Mouse (Mus musculus): ENCODE data around the gene Slc34a3.
A peak's percentile ranks its signal among the peaks of the same experiment; 100 is the strongest.

GRCm38 (mm10) chr2:25278928-25279882 lies 45.0 kb upstream of the Slc34a3 start:
- TF ChIP-seq CTCF (conservative IDR thresholded peaks at IDR 0.05 in 1 of 2, IDR thresholded peaks at IDR 0.05 in 1 of 2; ENCODE audit: low read depth in 2 of 2, low read length in 2 of 2) (peak; percentile 80 to 99), GABPA (IDR thresholded peaks at IDR 0.05; ENCODE audit: insufficient replicate concordance, low read depth, low read length) (no peak), E2F4 (IDR thresholded peaks at IDR 0.05; ENCODE audit: insufficient replicate concordance, low read depth, low read length) (no peak), EP300 (IDR thresholded peaks at IDR 0.05; ENCODE audit: low read length) (no peak), NRF1 (IDR thresholded peaks at IDR 0.05; ENCODE audit: low read depth, low read length) (no peak), MXI1 (IDR thresholded peaks at IDR 0.05; ENCODE audit: low read depth, low read length) (no peak), RAD21 (IDR thresholded peaks at IDR 0.05; ENCODE audit: low read depth, low read length) (peak; percentile 71), MAZ (IDR thresholded peaks at IDR 0.05; ENCODE audit: low read depth, low read length) (no peak), ZC3H11A (IDR thresholded peaks at IDR 0.05; ENCODE audit: low read depth, low read length) (no peak), SIN3A (IDR thresholded peaks at IDR 0.05; ENCODE audit: low read length) (no peak), JUND (conservative IDR thresholded peaks at IDR 0.05; ENCODE audit: low read depth, low read length) (no peak), UBTF (IDR thresholded peaks at IDR 0.05; ENCODE audit: low read depth, low read length) (no peak)

Data from CH12.LX (cell line).